Mouse (Mus musculus): Measurements from ENCODE around the gene Daxx.
A peak's percentile ranks its signal among the peaks of the same experiment; 100 is the strongest.
"Not testable (repeated sequence)": the region's sequence is repeated elsewhere in the genome, so short reads cannot be mapped to it uniquely, and the experiment has no call there.

The Daxx gene

DNA sequence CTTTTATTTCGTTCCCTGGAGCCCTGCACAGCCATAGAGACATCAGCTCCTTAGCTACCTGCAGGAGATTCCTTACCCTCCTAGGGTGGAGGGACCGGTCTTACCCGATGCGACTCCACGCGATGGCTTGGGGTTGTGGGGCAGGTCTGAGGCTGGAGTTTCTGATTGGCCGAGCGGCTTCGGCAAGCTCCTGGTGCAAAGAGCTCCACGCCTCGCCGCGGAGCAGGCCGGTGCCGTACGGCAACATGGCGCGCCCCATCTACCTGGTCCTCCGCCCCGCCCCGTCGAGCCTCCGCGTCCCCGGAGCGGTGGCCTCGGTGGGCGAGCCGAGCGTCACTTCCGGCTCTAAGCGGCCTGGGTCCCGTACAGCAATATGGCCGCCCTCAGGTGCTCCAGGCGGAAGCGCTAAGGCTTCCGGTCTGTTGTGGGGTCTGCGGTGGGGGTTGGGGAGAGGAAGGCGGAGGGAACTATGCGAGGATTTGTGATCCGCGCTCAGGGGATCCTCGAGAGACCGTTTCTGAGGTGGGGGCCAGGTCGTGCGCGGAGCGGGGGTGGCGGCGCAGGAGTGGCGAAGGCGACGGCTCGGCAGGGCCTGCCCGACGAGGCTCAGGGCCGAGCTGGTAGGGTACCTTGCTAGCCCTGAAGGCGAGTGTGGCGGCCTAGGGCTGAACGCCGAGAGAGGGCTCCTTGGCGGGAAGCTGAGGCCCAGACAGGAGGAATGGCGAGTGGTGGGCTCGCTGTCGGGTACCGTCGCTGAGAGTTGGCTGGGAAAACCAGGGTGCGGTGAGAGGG is at the start of gene Daxx:
Daxx (plus strand) TSS at position 338 of the 792 bp plus-strand sequence.
- peak; percentile 98 for DNase-seq

DNA sequence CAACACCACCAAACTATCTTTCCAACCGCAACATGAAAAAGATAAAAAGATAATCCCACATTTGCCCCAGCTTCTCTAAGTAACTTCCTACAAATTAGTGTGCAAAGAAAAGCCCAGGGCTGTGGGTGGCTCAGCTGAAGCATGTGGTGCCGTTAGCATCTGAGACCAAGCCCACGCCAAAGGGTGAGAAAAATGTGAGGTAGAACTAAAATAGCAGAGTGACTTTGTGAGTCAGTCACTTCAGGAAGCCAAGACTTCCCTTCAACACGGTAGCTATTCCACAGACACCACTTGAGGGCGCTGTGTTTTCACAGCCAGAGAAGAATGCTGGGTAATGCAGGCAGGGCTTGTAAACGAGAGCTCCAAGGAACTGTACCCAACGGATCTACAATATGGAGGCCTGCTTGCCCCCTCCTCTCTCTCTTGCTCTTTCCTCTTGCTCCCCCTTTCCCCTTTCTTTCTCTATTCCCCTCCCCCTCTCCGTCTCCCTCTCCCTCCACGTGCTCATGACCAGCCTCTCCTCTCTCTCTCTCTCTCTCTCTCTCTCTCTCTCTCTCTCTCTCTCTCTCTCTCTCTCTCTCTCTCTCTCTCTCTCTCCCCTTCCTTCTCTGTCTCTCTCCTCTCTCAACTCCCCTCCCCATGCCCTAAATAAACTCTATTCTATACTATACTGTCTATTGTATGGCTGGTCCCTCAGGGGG is 43.7 kb upstream of the Daxx start:
- peak; percentile 30 to 53 for DNase-seq

DNA sequence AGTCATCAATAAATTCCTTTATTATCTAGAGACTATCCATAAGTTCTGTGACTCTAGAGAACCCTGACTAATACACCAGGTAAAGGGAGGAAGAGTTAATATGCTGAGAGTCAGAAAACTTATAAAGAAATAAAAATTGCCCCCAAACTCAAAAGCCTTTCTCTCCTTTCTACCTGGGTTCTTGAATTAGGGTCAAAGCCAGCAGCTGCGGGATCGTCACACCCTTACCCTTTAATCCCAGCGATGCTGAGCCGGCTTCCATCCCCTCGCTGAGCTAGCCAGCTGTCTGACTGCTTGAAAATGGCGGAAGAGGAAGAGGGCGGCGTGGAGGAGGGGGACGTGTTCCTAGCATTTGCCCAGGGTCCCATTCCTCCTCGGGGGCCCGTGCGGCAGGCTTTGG is 35.7 kb upstream of the Daxx start, which contains the start of gene Gm7029:
Gm7029 (plus strand) TSS at position 301 of the 400 bp plus-strand sequence.
- not testable (repeated sequence) for DNase-seq

DNA sequence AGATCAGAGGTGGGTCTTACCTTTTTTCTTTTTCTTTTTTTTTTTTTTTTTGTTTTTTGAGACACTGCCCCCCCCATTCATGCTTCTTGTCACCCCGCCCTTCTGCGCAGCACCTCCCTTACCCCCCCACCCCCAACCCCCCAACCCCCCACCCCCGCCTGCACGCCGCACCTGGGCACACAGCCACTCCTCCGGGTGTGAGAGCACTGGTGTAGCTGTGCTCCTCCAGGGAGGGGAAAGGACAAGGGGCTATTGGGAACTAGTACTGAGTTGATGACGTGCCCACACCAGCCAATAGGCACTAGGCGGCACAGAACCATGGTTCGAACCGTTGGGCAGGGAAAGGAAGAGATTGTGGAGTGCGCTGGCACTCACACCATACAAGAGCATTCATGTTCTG is 34.8 kb upstream of the Daxx start:
- DNase-seq = peak in 1 of 2 experiments; percentile 25

DNA sequence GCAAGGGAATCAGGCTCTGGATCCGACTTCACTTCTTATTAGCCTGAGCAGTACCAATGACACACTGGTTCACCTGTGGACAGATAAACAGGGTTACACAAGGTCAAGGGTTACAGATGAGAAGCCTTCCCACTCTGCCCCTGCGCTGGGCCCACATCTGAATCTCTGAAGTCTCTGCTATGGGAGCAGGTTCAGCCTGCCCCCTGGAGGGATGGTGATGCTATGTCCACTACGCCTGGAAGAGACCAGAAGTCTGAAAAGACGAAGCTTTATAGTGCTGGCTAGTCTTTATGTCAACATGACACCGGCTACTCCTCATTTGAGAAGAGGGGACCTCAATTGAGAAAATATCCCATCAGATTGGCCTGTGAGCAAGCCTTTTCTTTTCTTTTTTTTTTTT is 33.4 kb upstream of the Daxx start:
- not testable (repeated sequence) for DNase-seq

DNA sequence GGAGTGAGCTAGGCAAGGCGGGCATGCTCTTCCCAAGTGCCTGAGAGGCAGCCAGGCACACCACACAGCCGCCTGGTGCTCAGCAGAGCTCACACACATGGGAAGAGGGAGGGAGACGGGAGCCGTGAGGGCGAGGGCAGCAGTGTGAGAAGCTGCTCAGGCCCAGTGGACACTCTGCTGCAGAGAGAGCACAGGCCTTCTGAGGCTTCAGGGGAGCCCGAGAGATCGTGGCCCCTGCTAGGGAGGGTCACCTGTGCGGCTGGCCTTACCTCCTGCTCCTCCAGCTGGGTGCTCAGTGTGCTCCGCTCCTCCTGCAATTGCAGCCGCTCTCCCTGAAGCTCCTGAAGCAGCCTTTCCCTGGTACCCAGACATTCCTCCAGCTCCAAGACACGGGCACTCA is 24.9 kb upstream of the Daxx start:
- not testable (repeated sequence) for DNase-seq

DNA sequence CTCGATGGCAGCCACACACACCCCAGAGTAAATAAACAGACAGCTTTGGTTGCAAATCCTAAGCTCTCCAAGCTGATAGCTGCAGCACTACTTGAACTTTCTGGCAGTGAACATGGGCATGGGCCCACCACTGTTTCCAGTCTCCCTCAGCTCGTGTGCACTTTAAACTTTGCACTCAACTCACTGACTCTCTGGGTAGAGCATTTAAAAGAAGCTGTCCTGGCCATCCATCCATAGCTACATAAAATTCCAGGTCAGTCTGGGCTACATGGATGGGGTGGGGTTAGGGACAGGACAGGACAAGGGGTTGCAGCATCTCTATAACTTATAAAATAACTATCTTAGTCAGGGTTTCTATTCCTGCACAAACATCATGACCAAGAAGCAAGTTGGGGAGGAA is 21.4 kb upstream of the Daxx start:
- DNase-seq = not testable (repeated sequence)

DNA sequence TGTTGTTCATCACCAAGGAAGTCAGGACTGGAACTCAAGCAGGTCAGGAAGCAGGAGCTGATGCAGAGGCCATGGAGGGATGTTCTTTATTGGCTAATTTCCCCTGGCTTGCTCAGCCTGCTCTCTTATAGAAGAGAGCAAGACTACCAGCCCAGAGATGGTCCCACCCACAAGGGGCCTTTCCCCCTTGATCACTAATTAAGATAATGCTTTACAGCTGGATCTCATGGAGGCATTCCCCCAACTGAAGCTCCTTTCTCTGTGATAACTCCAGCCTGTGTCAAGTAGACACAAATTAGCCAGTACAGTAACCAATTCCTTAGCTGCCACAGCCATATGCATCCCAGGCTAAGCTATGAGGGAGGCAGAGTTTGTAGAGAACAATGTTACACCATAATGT is 21.0 kb upstream of the Daxx start:
- not testable (repeated sequence) for DNase-seq

DNA sequence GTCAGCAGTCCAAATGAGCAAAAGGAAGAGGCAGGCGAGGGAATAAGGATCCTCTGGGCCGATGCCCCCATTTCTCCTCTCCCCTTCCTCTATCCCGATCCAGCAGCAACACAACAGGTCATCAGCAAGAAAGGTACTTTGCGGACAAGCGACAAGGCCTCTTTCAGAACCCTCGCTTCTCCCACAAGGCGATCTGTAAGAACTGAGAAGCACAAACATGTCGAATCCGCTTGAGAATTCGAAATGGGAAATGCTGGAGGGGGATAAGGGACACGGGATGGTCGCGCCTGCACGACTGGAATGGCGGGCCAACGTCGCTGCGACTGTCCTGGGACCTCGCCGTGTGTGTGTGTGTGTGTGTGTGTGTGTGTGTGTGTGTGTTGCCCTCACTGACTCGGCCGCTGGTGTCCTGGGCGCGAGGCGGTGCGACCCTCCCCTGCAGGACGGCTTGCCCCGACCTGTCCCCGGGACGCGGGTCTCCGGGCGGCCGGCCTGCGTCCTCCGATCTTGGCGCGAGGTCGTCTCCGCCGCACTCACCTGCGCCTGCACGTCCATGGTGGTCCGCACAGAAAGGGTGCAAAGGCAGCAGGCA is 19.2 kb upstream of the Daxx start:
- DNase-seq = not testable (repeated sequence)

DNA sequence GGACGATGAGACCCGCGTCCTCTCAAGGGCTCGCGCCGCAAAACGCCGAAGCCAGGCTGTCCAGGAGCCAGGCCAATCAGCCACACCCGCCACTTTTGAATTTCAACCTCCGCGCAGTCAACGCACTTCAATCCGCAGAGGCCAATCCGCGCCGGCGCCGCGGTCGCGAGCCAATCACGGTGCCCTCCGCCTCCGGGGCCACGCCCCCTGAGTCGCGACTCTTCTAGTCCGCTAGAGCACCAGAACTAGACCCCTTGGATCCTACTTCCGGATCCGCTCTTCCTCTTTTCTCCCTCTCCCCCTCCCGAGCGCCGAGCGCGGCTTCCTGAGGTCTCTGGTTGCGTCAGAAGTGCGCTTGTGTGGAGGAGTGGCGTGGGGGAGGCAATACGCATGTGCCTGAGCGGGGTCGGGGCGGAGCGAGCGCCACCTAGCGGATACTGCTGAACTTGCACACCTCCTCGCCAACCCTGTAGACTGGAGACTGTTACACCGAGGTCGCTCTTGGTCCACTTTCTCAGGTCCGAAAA is 18.6 kb upstream of the Daxx start, which contains the start of gene Kifc1:
Kifc1 (minus strand) TSS at position 129 of the 527 bp plus-strand sequence.
- DNase-seq = peak; percentile 99 to 100

DNA sequence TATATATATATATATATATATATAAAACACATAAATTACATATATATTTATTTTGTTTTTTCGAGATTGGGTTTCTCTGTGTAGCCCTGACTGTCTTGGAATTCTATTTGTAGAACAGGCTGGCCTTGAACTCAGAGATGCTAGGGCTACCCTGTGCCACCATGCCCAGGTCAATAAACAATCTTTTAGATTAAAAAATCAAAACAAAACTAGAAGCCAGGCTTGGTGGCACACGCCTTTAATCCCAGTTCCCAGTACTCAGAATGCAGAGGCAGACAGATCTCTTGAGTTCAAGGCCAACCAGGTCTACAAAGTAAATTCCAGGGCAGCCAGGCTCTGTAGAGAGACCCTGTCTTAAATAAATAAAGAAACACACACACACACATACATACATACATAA is 17.9 kb upstream of the Daxx start:
- no peak for DNase-seq

DNA sequence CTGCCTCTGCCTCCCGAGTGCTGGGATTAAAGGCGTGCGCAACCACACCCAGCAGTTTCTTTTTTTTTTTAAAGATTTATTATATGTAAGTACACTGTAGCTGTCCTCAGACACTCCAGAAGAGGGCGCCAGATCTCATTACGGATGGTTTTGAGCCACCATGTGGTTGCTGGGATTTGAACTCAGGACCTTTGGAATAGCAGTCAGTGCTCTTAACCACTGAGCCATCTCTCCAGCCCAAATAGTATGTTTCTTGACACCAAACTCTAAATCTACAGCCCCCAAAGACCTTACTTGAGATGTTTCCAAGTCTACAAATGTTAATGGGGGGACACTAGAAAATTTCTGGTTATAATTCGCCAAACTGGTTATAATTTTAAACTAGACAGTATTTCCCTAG is 17.3 kb upstream of the Daxx start:
- not testable (repeated sequence) for DNase-seq

DNA sequence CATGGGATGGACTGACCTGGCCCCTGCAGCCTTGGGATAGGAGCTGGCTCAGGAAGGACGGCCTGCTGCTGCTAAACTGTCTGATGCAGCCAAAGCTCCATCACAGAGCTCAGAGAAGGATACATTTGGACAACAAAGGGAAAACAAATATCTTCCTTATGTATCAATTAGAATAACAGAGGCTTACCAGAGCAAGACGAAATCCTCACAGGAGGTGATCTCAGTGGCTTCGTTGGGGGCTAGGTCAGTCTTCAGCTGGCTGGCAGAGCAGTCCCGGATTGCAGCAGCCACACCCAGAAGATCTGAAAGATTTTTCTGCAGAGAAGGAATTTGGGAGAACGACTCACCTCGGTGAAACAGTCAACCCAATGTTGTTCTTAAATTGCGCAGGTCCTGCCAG is 16.8 kb upstream of the Daxx start:
- DNase-seq = no peak

DNA sequence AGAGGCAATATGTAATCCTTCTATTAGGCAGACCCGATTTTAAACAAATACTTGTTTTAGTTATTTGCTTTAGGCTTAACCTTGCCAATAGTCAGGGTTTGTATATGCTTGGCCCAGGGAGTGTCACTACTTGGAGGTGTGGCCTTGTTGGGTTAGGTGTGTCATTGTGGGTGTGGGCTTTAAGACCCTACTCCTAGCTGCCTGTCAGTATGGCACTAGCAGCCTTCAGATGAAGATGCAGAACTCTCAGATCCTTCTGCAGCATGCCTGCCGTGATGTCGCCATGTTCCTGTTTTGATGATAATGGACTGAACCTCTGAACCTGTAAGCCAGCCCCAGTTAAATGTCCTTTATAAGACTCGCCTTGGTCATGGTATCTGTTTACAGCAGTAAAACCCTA is 16.2 kb upstream of the Daxx start:
- not testable (repeated sequence) for DNase-seq

DNA sequence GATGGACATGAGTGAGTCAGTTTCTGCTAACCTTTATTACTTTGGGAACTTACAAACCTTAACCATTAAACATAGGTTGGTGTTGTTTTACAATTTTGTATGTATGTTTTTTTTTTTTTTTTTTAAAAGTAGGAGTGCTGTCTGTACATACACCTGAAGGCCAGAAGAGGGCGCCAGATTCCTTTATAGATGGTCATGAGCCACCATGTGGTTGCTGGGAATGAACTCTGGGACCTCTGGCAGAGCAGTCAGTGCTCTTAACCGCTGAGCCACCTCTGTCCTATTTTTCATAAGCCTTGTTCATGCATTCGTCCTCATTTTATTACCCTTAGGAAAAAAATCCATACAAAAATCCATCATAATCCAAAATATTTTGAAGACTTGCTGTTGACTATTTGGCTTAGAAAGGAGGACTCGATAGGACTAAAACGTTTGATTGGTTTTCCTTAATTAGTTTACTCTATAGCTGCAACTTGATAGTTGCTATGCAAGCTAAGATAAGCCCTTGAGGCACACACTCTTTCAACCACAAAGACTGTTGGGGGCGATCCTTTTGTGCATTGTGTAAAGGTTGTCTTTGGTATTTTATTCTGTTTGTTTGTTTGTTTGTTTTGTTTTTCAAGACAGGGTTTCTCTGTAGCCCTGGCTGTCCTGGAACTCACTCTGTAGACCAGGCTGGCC is 12.0 kb upstream of the Daxx start:
- no peak for DNase-seq

DNA sequence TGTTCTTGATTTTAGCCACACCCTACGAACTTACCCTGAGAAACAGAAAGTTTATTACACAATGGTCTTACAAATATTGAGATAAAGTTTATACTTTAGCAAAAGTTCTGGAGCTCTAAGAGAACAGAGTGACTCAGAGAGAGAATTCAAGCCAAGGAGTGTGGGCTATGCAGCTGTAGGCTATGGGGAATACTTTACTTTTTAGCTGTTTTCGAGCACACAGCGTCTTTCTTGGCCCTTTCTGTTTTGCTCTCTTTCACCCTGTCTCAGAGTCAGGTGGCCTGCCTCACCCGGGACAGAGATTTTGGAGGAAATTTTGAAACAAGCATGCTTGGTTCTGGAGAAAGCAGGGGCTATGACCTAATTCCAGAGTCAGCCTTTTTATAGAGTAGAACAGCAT is 11.0 kb upstream of the Daxx start:
- DNase-seq = not testable (repeated sequence)

DNA sequence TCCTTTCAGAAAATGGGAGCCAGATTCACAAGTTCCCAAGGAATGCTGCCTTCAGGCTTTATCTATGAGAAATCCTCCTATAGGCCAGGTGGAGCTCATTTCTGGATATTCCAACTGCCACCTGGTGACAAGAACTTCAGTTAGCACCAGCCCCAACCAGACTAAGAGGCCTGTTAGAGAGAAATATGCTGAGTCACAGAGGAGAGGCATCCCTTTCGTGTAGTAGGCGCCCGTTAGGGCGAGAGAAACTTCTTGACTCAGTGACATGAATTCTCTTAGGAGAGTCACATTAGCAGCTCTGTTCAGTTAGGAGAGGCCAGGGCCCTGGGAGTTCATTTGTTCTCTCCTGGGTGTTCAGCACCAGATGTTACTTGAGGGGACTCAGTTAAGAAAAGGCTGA is 9.6 kb upstream of the Daxx start:
- DNase-seq = no peak

DNA sequence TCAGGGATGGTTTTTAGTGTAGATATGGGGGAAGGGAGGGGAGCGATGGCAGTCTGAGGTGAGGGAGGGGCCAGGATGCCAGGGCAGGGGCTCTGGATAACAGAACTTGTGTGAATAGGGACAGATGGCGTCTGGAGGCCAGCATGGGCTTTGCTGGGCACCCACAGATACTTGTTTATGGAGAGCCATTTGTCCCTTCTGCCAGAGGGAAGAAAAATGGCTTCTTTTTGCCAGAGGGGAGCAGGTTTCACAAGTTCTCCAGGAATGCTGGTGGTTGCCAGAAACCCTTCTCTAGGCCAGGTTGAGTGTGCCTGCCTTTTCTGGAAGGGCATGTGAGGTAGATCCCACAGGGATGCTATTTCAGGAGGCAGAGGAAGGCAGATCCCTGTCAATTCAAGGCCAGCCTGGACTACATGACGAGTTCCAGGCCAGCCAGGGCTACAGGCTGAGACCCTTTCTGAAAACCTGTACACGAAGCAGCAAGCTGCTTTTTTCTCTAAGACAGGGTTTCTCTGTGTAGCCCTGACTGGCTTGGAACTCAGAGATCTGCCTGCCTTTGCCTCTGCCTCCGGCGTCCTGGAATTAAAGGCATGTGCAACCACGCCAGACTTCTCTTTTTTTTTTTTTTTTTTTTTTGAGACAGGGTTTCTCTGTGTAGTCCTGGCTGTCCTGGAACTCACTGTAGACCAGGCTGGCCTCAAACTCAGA is 8.8 kb upstream of the Daxx start:
- DNase-seq = no peak

DNA sequence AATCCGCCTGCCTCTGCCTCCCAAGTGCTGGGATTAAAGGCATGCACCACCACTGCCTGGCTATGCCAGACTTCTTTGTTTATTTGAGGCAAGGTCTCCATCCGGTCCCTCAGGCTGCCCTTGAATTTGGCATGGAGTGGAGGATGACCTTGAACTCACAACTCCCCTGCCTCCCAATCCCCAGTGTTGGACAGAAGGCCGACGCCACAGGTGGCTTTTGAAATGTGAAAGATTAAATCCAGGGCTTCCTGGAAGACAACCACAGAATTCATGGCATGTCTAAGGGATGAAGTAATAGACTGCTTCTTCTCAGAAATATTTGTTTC is 8.3 kb upstream of the Daxx start:
- no peak for DNase-seq

DNA sequence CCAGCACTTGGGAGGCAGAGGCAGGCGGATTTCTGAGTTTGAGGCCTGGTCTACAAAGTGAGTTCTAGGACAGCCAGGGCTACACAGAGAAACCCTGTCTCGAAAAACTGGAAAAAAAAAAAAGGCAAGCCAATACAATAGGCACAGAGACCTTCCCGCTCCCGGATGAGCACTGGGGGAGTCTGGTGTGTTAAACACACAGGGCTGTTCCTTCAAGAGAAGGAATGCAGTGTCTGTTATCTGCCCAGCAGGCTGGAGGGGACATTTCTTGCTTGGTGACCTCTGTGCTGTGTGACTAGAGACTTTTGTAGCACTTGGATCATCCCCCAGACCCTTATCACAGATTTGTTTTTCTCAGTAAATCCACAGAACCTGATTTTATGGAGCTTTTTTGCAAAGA is 7.6 kb upstream of the Daxx start:
- no peak for DNase-seq

DNA sequence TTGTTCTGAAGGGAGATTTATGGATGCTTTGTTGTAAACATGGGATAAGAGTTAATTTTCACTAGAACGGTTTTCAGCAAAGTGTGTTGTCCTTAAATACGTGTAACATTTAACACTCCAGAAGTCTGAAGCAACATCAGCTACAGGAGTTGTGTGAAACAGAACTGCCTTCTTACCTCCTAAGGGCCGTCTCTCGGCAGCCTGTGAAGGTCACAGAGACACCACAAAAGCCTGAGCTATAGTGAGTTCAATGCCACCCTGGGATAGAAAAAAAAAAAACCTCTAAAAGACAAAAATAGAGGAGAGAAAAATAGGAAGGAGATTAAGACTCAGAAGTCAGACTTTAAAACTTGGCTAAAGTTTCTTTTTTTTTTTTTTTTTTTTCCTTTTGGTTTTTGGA is 7.1 kb upstream of the Daxx start:
- no peak for DNase-seq

DNA sequence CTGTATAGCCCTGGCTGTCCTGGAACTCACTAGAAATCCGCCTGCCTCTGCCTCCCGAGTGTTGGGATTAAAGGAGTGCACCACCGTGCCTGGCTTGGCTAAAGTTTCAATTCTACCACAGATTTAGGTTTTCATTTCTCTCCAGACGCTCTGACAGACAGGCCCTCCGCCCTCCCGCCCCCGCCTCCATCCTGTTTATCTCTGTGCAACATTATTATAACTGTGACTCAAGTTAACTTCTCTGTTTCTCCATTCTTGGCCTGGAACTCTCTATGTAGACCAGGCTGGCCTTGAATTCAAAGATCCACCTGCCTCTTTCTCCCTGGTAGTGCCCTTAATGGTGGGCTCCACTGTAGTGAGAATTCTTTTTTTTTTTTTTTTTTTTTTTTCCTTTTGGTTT is 6.7 kb upstream of the Daxx start:
- no peak for DNase-seq
